Mouse (Mus musculus) CD8-positive naive resting alpha-beta T cell, adult 2 months (primary cell): Measurements from ENCODE around the gene Sdf2.

Source experiments
- DNase-seq, 2 experiments: peaks; one replicate each; pipeline ENCODE4 v3.0.0; 2022; ENCODE audit warnings: low read depth in 2 of 2, low spot score in 2 of 2

Gene Sdf2

GRCm38 (mm10) chr11:78245627-78246317 lies at the start of gene Sdf2, which contains the start of gene Supt6:
Gene Sdf2 (plus strand): TSS chr11:78245746.
Gene Supt6 (minus strand): TSS chr11:78245987.
- DNase-seq = peak; percentile 80 to 93

- DNase-seq = no peak
Observed at GRCm38 (mm10) chr11:78202372-78202771, 43.2 kb upstream of the Sdf2 start.

DNA sequence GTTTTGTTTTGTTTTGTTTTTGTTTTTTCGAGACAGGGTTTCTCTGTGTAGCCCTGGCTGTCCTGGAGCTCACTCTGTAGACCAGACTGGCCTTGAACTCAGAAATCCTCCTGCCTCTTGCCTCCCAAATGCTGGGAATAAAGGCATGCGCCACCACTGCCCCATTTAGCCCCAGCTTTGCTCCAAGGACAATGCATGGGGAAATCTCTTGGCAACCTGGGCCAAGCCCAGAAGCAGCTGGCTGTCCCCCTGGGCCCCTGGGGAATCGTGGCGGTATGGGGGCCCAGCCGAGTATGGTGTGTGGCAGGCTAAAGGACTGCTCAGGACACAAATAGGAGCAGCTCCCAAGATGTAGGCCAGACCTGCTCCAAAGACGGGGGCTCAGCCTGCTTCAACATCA lies 41.3 kb upstream of the Sdf2 start:
- no peak for DNase-seq

DNA sequence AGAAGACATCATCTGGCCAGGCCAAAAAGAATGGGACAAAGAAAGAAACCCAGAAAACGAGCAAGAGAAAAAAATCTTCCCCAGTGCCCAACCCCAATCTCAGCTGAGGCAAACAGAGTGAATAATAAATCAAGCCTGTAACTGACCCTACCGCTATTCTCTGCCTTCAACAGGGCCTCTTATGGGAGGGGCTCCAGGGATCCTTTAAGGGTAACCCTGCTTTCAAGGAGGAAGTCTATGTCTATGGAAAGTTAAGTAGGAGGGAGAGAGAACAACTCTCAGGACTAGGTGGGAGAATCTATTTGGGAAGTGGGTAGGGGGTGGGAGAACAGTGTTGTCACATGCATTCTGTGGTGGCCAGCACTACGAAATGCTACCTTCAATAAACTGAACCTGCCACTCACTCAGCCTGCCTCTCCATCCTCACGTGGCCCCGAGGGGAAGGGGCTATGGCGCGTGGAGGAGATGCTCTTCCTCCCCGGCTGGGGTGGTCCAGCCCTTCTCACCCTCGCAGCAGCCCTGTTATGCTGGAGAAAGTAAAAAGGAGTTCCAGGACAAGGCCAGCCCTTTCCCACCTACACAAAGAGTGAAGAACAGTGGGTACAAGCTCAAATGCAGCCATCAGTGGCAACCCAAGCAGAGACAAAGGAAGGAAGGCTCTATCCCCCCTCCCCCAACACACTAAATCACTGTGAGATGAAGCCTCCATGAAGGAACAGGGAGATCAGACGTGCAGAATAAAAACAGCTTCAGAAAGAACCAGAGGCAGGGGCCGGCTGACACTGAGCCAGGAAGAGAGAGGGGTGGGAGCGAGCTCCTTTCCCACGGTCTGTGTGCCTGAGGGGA lies 40.0 kb upstream of the Sdf2 start:
- no peak for DNase-seq

- no peak for DNase-seq
Observed at GRCm38 (mm10) chr11:78207190-78207589, 38.4 kb upstream of the Sdf2 start.

DNA sequence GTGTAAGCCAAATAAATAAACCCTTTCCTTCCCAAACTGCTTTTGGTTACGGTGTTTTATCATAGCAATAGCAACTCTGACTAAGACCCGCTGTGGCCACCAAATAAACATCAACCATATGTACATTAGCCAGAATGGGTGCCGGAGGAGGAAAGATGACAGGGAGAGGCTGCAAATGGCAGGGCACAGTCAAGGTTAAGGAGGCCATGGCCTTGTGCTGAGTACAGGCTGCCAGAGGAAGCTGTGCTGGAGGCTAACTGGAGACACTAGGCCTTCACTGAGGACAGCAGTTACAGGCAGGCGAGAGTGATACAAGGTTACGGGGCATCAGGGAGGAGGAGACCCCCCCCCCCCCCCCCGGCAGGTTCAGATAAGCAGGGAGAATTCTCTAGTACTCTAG lies 35.7 kb upstream of the Sdf2 start:
- no peak for DNase-seq

GRCm38 (mm10) chr11:78210615-78211014 lies 34.9 kb upstream of the Sdf2 start:
- DNase-seq = no peak

- no peak for DNase-seq
Observed at GRCm38 (mm10) chr11:78211513-78211912, 34.0 kb upstream of the Sdf2 start.

GRCm38 (mm10) chr11:78213086-78213817 lies 32.3 kb upstream of the Sdf2 start:
- no peak for DNase-seq

GRCm38 (mm10) chr11:78215709-78216317 lies 29.7 kb upstream of the Sdf2 start:
- DNase-seq = peak; percentile 32 to 53

DNA sequence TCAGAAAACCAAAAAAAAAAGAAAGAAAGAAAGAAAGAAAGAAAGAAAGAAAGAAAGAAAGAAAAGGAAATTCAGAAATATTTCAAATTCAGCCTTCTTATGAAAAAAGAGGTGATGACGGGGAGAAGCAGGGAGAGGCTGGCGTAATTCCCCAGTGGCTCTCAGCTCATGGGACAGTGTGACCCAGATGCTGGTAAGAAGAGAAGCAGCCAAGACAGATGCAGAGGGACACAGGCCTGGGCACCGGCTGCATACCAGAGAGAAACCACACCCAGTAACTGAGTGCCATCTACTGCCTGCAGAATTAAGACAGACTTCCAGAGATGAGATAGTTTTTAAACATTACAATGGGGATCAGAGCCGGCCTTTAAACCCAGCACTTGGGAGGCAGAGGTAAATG lies 22.0 kb upstream of the Sdf2 start:
- DNase-seq = no peak

- DNase-seq = no peak
Observed at GRCm38 (mm10) chr11:78231518-78231917, 14.0 kb upstream of the Sdf2 start.

GRCm38 (mm10) chr11:78240193-78240857 lies 5.2 kb upstream of the Sdf2 start:
- DNase-seq = no peak

DNA sequence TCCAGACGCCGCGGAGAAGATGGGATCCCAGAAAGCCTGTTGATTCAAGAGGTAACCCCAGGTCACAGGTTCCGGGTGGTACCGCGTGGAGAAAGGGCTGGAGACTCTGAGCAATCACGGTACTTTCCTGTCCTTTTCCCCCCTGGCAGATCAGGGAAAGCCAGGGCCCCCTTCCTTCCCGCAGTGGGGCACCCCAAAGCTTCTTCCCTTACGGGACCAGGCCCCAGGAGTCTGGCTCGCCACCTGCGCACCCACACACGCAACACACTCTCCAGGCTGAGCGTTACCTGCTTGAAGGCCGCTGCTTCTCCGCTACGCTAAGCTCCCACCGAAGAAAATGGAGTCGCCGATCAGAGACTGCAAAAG lies 302 bp upstream of the Sdf2 start:
- no peak for DNase-seq

GRCm38 (mm10) chr11:78246318-78247011 lies 919 bp downstream of the Sdf2 start:
- no peak for DNase-seq

GRCm38 (mm10) chr11:78247012-78247348 lies 1.4 kb downstream of the Sdf2 start:
- no peak for DNase-seq

- DNase-seq = no peak
Observed at GRCm38 (mm10) chr11:78247727-78248140, 2.2 kb downstream of the Sdf2 start.

GRCm38 (mm10) chr11:78256618-78257017 lies 11.1 kb downstream of the Sdf2 start:
- no peak for DNase-seq

DNA sequence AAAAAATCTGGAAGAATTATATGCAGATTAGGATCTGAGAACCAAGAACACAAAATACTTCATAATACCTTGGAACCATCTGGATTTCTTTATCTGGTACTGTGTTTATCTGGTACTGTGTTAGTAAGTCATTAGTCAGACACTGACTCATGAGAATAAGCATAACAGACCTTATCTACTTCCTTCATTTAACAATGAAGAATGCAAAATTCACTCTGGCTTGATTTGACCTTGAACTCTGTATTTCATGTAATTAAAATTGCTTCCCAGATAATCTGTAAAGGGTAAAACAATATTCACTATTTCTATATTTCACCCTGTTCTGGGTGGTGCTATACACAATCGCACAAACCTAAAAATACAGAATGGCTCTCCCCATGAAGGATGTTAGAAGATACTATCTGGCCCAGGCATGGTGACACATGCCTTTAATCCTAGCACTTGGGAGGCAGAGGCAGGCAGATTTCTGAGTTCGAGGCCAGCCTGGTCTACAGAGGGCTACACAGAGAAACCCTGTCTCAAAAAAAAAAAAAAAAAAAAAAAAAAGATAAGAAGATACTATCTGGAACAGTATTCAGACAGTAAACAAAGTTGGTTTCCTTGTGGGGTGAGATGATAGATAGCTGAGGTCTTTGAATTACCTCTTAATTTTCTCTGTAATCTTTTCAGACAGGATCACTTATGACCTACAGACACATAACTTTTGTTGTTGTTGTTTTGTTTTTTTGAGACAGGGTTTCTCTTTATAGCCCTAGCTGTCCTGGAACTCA lies 15.1 kb downstream of the Sdf2 start:
- DNase-seq = no peak
